Mouse (Mus musculus): Measurements from ENCODE around the gene Cfap61. TPM values are rescaled to one million over a fixed set of nuclear protein-coding genes. Genes with fewer than 3 reads are reported as not detected.
A peak's percentile ranks its signal among the peaks of the same experiment; 100 is the strongest.
"Not testable (repeated sequence)": the region's sequence is repeated elsewhere in the genome, so short reads cannot be mapped to it uniquely, and the experiment has no call there.

Gene Cfap61
- not detected for polyA plus RNA-seq (2017; shearing (Covaris generic))

DNA sequence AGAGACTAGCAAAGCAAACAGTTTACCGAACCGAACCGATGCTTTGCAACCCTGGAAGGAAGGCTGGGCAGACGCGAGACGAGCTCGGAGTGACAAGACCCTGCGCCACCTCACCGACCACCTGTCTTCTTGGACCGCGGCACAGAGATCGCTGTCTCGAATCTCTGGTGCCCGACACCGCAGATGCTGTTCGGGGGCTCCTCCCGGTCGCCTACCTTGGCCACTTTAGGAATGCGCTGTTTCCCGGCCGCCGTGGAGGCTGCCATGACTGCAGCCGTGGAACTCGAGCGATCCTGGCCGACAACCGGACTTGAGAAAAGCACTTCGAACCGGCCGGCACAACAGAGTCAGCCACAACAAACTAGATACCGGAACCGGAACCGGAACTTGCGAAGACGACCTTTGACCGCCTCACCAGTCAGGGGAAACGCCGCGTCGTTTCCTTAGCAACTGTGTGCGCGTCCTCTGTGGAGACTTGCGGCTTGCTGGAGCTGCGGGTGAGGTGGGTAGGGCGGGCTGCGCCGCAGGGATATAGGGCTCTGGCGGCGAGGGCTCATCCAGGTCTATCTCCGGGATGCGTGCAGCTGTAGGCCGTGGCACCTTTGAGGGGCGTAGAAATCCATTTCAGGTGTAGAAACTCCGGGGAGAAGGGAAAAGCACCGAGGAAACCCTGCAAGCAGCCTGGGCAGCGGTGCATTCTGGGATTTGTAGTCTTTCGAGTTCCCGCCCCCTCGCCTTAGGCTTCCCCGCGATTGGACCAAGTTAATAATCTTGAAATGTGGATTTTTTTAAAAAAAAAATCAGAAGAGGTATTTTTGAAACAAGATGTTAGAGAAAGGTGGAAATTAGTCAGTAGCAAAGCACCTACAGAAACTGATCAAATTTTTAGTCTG is at the start of gene Cfap61, which contains the start of gene Crnkl1:
Cfap61 (plus strand) TSS at position 446 of the 893 bp plus-strand sequence.
Crnkl1 (minus strand) TSS at position 676 of the 893 bp plus-strand sequence.
- ATAC-seq: peak; percentile 100

DNA sequence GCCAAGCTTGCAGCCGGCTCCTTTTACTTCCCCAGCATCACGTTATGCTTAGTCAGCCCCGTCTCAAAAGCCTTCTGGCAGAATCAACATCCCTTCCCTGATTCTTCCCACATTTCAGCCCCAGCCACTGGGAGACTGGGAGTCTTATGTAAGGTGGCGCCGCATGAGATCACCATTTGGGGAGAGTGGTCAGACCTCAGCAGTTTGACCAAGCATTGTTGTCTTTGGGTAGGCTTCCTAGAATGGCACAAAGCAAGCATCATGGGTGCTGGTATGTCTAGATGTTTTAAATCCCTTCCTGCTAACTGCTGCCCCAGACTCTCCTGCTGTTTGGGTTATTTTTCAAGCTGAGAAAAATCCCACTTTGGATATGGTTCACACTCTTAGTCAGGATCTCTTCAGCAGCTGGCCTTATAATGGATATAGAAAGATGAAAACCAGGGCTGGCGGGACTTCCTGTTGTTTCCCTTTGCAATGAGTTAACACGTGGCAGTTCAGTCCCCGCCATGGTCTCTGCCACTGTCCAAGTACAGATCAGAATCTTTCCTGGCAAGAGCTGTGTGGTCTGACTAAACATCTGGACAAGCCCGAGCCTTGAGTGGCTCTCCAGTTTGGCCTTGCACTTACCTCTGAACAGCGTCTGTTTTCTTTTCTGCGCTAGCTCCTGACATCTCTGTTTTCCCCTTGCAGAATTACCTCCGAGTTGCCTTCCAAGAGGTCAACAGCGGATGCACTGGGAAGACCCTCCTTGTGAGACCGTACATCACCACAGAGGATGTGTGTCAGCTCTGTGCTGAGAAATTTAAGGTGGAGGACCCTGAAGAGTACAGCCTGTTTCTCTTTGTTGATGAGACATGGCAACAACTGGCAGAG is 49.4 kb upstream of the Cfap61 start:
- no peak for ATAC-seq

DNA sequence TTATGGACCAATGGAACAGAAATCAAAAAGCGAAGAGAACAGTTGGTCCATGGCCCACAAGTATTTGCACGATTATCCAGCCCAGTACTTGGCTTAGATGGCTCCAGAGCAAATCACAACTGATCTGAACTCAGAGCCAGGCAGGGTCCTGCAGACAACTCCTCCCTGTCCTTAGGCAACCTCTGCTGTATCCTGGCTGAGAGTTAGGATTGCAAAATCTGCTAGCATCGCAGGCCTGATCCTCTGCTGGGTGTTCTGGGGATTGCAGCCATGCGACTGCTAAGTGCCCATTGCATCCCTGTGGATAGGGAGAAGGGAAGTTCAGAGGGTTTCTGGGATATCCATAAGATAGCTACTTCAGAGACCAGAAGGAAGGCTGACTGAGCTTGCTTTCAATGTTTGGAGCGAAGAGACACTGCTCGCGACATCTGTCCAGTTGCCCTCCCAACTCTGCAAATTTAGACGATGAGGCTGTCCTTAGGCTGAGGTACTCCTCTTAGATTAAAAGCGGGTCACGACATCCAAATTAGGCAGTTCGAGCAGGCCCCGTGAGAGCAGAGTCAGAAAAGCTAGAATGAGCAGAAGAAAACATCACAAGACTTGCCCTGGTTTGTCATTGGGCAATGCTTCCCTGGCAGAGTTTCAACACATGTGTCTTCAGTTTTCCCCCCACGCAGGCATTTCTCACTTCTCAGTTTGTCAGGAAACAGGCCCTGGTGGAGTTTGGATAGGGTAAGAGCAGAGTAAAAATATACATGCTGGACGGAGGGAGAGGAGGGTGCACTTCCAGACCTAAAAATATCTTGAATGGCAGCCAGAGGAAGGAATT is 46.4 kb upstream of the Cfap61 start:
- ATAC-seq: no peak

DNA sequence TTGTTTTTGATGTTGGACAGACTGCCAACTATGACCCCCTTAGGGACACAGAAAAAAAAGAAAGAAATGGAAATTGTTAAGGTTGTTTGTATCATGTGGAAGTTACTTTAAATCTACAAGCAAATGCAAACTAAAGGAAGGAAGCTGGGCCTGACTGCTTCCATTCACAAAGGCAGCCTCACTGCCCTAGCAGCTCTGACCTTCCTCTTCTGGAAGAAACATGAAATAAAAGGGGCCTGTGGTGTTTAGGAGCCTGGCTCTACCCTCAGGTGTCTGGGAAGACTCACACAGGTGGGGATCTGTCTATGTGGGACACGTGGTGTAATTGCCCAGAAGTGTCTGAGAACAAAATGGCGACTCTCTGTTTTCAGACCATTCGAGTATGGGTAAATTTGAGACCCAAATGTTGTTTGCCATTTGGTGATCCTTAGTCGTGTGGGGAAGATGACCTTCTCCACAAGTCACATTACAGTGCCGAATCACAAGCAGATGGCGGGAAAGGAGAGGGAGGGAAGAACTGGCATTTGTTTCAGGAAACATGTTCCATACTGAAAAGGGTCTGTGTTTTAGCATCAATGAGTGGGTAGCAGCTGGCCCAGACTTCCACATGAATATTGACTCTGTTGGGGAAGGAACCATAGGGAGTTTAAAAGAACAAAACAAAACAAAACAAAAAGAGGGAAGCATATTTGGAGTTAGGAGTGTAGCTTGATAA is 45.7 kb upstream of the Cfap61 start:
- ATAC-seq: no peak

DNA sequence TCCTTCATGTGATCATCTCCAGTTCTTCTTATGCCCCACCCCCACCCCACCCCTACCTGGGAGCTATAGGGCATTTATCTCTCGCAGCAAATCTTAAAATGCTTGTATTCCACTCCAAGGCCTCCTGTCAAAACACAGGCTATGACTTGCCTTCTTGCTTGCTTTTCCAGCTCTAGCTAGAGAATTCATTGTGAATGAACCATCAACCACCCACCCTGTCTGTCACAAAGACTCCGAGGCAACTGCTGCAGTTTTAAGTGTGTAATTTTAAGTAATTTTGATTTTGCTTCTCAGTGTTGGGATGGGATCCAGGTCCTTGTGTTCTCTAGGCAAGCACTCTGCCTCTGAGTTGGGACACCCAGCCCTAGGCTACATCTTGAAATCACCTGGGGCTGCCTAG is 44.0 kb upstream of the Cfap61 start:
- no peak for ATAC-seq

DNA sequence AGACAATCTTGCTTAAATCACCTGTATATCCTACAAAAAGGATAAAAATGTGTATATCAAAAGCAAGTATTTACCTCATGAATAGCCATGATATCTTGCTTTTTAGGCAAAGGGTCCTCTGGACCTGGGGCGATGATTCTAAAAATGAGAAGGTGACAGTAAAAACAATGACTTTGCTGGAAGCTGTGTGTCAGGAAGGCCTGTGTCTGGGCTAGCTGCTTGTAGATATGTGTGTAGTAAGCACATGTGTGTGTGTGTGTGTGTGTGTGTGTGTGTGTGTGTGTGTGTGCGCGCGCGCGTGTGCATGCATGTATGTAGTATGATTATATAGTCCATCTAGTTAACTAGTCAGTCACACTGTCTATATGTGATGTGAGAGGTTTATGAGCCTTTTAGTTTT is 40.8 kb upstream of the Cfap61 start:
- no peak for ATAC-seq

DNA sequence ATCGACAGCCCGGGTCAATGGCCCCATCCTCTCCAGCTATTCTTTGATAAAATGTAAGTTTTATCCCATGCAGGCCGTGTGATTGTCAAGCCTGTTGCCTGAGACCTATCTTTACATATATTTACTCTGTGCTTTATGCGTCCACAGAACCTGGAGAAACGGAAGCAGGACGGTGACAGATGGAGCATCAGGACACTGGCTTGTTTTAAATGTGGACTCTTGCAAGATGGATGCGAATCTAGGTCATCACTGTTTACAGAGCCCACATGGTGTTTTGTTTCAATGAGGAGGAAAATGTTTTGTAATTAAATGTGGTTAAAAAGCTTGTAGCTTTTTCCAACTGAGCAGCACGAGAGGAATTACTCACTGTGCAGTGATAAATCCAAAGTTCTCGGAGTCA is 36.5 kb upstream of the Cfap61 start:
- no peak for ATAC-seq

DNA sequence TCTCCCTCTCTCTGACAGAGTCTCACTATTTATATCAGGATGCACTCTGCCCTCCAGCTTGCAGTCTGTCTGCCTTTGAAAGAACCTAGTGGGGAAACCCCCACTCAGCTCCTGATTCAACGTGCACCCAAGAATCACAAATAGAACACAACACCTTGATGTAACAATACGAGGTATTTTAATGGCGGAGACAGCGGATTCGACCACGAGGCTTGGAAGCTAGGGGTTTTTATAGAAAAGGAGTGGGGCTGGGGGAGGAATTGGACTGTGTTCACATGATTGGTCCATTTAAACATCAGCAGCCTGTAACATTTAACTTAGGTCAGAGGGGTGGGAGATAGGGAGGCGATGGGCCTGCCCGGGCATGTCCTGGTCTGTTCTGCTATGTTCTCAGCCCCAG is 34.3 kb upstream of the Cfap61 start:
- ATAC-seq: not testable (repeated sequence)

DNA sequence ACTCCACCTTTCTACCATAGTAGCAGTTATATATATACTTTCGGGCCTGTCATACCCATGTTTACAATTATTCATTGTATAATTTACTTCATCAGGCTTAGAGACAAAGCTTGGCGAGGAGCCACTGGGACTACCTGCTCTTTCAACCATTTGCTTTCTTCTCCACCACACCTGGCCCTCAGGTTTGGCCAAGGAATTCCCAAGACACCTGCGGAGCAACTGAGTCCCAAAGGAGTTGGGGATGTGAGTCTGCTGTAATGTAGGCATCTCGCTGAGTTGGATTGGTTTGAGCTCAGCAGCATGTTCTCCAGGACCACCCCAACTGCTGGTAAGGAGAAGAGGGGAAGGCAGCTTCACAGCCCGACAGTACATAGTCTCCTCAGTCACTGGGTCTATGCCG is 32.7 kb upstream of the Cfap61 start, which contains the start of gene Naa20:
Naa20 (plus strand) TSS at position 239 of the 400 bp plus-strand sequence.
- no peak for ATAC-seq

DNA sequence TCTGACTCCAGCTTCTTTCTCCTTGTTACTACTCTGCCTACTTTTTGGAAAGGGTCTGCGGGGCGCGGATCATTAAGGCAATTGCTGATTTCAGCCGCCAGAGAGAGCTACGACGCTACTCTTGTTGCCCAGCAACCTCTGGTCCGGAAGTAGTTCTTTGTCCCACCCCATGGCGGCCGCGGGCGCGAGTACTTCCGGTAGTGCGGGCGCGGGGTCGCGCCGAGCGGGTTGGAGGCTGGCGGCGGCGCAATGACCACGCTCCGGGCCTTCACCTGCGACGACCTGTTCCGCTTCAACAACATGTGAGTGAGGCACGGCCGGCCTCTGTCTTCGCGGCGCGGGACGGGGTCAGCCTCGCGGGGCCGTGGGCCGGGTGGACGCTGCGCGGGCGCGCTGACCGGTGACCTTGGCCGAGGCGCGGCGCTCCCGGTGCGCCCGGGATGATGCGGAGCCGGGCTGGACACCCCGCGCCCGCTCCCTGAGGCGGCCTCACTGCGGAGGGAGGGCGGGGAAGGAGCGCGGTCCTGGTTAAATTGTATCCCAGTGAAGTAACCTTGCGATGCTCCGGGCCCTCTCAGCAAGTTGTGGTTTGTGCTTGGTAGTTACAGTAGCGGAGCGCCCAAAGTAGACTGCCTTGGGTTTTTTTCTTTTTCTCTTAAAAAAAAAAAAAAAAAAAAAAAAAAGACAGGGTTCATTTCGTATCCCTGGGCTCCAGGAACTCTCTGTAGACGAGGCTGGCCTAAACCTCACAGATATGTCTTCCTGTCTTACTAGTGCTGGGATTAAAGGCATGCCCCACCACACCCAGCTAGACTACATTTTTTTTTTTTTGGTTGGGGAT is 31.3 kb upstream of the Cfap61 start:
- ATAC-seq: peak; percentile 88

DNA sequence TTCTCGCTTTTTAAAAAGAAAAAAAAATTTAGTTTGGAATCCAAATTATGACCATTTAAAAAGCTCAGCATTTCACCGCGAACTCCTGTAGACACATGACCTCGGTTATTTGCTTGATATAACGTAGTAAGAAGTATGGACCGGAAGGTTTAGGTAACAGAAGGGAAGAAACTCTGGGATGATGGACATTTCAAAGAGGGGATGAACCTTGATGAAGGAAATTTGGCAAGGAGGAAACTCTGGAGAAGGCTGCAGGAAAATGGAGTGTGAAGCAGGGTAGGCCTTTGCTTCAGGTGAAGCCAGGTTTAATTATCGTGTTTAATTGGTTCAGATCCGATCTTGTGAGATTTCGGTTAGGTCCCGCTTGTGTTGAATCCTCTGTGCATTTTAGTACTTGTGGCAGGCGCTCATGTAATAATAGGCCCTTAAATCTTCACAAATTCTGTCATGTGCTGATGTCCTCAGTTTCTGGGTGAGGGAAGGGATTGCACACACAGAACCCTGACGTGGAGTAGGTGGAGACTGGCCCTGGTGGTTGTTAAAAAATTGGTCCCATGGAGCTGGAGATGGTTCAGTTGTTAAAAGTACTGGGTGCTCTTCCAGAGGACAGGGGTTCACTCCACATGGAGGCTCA is 30.5 kb upstream of the Cfap61 start:
- no peak for ATAC-seq

DNA sequence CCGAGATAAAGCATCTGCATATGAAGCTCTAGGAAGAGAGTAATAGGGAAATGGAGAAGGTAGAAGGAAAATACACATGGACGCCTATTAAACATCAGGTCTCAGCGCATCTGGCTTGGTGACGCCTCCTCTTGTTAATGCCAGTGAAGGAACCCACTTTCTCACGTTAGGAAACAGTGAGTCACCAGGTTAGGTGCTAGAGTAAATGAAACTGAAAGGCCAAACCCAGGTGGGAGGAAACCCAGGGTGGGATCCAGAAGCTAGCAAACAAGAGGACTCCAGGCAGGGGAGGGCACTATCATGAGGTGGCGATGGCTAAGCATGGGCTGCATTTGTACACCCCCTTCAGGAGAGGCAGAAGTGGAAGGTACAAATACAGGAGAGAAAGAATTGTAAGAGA is 29.4 kb upstream of the Cfap61 start:
- peak; percentile 76 for ATAC-seq

DNA sequence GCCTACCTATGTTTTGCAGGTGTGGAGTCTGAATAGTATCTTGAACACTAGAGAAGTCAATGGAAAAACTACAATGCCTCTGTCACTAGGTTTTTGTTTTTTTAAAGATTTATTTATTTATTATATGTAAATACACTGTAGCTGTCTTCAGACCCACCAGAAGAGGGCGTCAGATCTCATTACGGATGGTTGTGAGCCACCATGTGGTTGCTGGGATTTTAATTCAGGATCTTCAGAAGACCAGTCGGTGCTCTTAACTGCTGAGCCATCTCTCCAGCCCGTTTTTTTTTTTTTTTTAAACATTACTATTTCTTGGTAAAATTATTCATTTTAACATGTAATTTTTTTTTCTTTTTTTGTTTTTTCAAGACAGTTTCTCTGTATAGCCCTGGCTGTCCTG is 28.7 kb upstream of the Cfap61 start:
- not testable (repeated sequence) for ATAC-seq

DNA sequence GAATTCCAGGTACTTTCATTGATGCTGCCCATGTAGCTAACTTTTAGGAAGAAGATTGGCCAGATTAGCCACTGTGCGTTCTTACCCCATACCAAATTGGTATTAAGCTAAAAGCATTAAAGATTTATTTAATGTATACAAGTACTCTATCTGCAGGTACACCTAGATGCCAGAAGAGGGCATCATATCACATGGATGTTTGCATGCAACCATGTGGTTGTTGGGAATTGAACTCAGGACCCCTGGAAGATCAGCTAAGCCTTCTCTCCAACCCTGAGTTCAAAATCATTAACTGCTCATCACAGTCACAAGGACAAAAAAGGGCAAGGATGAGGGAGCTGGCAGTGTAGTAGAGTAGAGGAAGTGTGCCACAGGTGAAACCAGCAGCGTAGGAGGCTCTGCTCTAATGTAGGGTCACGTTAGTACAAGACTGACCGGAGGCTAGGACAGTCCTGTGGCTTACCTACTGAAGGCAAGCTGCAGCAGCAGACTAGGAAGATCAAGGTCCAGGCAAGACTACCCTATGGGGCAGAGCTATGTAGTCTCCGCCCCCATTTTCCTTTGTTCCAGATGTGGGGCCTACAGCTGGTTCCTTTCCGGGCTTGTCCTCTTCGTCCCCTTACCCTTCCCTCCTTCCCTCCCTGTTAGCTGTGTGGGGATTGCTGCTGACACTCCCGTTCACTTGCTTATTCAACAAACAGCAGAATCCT is 13.5 kb upstream of the Cfap61 start:
- no peak for ATAC-seq

DNA sequence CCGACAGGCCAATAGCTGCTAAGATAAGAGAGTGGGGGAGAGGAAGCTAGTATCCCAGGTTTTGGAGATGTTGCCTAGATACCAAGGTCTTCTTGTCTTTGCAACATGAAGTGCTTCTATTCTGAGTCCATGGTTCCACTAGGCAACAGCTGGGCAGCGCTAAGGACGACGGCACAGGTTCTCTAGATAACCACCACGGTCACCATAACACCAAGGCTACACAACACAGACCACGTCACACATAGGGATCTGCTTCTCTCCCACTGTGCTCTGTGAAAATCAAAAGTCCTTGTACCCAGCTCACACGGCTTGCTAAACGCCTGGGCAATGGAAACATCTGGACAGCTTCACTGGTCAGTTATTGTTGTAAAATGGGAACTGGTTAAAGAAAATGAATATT is 2.4 kb downstream of the Cfap61 start:
- ATAC-seq: no peak

DNA sequence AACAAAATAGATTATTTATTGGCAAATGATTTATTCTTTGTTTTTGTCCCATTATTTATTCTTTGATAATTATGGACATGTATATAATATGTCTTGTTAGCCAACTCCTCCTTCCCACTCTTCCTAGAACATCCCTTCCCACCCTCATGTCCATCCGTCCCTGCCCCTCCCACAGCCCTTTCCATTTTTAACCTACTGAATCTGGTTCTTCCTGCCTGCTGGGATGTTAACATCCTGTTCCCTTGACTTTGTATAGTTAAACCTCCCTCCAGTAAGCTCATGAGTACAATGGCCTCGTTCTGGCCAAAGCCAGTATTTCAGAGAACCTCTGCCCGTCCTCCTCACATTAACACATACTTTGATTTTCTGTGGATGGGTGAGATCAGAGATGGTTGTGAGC is 6.8 kb downstream of the Cfap61 start:
- ATAC-seq: no peak

DNA sequence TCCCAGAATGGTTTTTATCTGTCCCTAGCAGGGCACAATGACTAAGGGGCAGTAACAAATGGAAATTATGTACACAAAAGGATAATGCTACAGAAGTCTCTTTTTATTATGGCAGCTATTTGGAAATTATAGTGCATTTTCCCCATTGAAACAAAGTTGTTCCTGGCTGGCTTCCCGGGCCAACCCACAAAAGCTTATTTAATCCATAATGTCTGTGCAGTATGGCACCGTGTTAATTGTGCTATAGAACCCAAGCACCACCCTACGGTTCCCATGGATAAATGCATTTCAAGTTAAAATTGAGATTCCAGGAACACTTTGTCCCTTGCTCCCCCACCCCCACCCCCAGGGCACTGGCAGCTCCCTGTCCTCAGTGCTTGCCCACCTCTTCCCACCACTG is 9.7 kb downstream of the Cfap61 start:
- no peak for ATAC-seq

DNA sequence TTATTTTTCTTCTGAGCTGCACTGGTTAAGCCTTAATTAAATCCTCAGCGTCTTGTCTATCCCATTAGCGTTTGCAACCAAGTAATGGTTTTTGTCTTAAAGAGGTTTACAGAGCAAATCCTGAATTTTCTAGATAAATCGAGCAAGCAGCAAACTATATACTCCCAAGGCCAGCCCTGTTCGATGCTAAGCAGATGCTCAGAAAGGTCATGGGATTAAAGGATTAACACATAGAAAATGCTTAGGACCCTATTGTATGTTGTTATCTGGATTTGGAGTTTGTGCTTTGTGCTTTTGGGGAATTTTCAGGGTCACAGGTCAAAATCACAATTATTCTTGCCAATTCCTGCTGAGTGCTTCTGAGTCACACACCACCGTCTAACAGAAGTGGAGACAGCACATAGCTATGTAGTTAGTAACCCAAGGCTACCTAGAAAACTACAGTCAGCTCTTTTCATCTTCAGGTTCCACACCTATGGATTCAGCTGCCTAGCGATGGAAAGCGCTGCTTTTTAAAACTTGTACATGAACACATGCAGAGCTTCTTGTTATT is 13.9 kb downstream of the Cfap61 start:
- no peak for ATAC-seq

DNA sequence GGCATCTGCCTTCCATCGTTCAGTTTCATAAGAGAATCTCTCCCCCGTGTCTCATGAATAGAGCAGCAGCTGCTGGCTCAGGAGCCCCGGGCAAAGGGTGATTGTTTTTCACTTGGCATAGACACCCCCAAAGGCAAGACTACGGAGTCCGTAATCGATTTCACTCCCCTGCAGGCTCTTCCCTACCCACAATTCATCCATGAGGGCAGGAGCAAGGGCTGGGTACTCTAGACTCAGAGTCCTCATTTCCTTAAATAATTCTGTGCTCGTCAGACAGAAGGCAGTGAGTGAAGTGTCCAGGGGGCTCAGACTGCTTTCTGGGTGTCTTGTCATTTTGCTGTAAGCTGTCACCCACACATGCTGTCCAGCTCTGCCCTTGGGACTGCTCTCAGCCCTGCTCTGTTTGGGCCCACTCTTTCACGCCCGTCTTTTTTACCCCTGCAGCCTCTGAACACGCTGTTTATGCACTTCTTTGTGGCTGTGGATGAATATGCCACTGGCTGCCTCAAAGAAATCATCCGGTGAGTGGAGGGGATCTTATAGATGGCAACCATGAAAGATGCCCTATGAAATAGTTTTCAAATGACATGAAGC is 15.0 kb downstream of the Cfap61 start:
- no peak for ATAC-seq

Measured in activated CD4-positive, CD25-positive, alpha-beta regulatory T cell, adult 4 months (primary cell).